Mouse (Mus musculus) spleen, adult 2 months (tissue): ENCODE results near the gene Srd5a1. TPM values are rescaled to one million over a fixed set of nuclear protein-coding genes. Genes with fewer than 3 reads are reported as not detected.

Experiments used
- DNase-seq, 2 experiments: peaks; one replicate each; pipeline versions ENCODE4 v3.0.0 to v3.0.0-alpha.2; 2012 to 2021; ENCODE audit warnings: low spot score in 2 of 2, low read depth in 1 of 2
- H3K27ac ChIP-seq: fragments of 200-500 bp; 2 replicates; pipeline ENCODE4 v1.5.1; 2012; ENCODE audit warnings: low read length, inconsistent platforms; ENCODE audit not compliant: insufficient read depth
- H3K27me3 ChIP-seq: fragments of 200-500 bp; 2 replicates; pipeline ENCODE4 v1.6.1; 2012; ENCODE audit warnings: mild to moderate bottlenecking, moderate library complexity, low read length, inconsistent platforms; ENCODE audit not compliant: control insufficient read depth, insufficient read depth
- H3K36me3 ChIP-seq: fragments of 200-500 bp; 2 replicates; pipeline ENCODE4 v1.6.1; 2012; ENCODE audit warnings: mild to moderate bottlenecking, low read length, inconsistent platforms; ENCODE audit not compliant: control insufficient read depth, insufficient read depth
- H3K4me1 ChIP-seq: fragments of 200-500 bp; 2 replicates; pipeline ENCODE4 v1.6.1; 2011; ENCODE audit warnings: inconsistent platforms; ENCODE audit not compliant: control insufficient read depth, insufficient read depth, insufficient read length
- H3K4me3 ChIP-seq: fragments of 200-500 bp; 2 replicates; pipeline ENCODE4 v1.5.1; 2011; ENCODE audit warnings: mild to moderate bottlenecking, inconsistent platforms; ENCODE audit not compliant: insufficient read depth, insufficient read length; ENCODE audit errors: extremely low read depth
- CTCF ChIP-seq: fragments of 200-500 bp; IDR thresholded peaks from 2 replicates; pipeline ENCODE4 v1.5.1; 2011; ENCODE audit warnings: mild to moderate bottlenecking, inconsistent platforms; ENCODE audit not compliant: insufficient read depth, insufficient read length, insufficient replicate concordance; ENCODE audit errors: extremely low read depth
- POLR2A ChIP-seq: fragments of 200-500 bp; IDR thresholded peaks from 2 replicates; pipeline ENCODE4 v1.6.1; 2011; ENCODE audit warnings: low read depth, low read length, inconsistent platforms
- WGBS: fragments of 180-500 bp; shearing (Covaris S2); methylation state at CpG from one replicate; pipeline ENCODE4 v1.1.7; 2018; 5-methylcytosine and 5-hydroxymethylcytosine counted together
- polyA plus RNA-seq: library from polyadenylated mRNA; depleted of rRNA; stranded (reverse); fragments of >200 nt; gene quantifications from 2 replicates; pipeline ENCODE4 v1.2.3, GENCODE M21; 2012

The Srd5a1 gene
- polyA plus RNA-seq, 1 experiment, result 0.82 TPM

DNA sequence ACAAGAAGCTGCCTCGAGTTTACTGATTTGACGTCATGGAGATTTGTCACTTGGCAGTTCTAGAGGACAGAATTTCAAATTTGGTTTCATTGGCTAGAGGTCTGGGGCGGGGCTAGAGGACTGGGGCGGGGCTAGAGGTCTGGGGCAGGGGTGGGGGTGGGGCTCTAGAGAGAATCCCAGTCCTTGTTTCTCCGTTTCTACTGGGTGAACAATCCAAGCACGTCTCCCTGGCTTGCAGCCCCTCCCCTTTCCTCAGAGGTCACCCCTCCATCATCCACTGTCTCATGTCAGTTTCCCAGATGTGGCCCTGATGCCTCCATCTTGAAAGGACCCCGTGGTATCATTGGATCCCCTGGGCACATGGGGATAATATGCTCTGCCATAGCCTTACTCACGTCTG lies 56.2 kb downstream of the Srd5a1 start:
- TF ChIP-seq POLR2A (no peak), CTCF (no peak)
- no peaks in the 10 kb centered on the region for H3K27me3 ChIP-seq
- H3K4me1 ChIP-seq, result no peaks in the 10 kb centered on the region
- DNase-seq, result no peak
- no peaks in the 10 kb centered on the region for H3K36me3 ChIP-seq
- H3K4me3 ChIP-seq, result no peak overlapping the region
- WGBS, result 25% methylated on average over 8 of the region's 8 CpGs
- H3K27ac ChIP-seq, result no peak overlapping the region

DNA sequence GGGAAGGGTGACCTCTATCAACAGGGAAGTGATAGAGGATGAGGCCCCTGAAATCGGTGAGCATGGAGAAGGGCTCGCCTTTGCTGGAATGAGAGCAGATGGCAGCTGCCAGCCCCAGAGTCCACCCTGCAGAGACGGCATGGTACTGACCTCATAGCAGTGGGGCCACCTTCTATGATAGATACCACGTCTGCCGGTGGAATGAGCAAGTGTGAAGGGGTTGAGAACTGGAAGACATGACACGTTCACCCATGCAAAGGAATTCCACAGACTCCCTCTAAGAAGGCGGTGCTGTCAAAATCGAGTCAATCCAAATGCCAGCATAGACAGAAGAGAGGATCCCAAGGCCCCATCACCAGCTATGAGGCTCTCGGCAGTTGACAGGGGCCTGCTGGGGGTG lies 57.0 kb downstream of the Srd5a1 start:
- no peak for TF ChIP-seq POLR2A
- TF ChIP-seq CTCF, result no peak
- WGBS, result 82% methylated on average over 9 of the region's 9 CpGs
- DNase-seq, result no peak

DNA sequence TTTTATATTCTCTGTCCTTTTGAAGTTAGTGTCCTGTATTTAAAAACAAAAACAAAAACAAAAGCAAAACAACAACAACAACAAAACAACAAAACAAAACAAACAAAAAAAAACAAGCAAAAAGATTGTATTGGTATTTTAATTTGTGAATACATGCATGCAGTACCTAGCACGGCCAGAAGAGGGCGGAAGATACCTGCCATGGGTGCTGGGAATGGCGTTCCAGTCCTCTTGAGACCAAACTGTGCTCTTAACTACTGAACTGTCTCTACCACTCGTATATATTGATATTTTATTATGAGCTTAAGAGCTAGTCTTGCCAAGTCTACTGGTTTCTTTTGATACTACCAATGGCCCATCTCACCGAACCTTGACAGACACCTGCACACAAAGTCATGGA lies 58.2 kb downstream of the Srd5a1 start:
- WGBS, result 19% methylated on average over 5 of the region's 5 CpGs
- Histone ChIP-seq H3K4me3 (no peak overlapping the region), H3K4me1 (no peaks in the 10 kb centered on the region), H3K27me3 (no peaks in the 10 kb centered on the region), H3K36me3 (no peaks in the 10 kb centered on the region), H3K27ac (no peak overlapping the region)
- no peak for DNase-seq
- TF ChIP-seq CTCF (peak; percentile 66; the same call in 1 of the 2 replicates), POLR2A (no peak)

More for the DNA sequence above, 57.0 kb downstream of the Srd5a1 start:
- H3K27me3 ChIP-seq, result no peaks in the 10 kb centered on the region
- H3K4me3 ChIP-seq, result no peak overlapping the region
- no peak overlapping the region for H3K27ac ChIP-seq
- no peaks in the 10 kb centered on the region for H3K36me3 ChIP-seq
- H3K4me1 ChIP-seq, result no peaks in the 10 kb centered on the region

DNA sequence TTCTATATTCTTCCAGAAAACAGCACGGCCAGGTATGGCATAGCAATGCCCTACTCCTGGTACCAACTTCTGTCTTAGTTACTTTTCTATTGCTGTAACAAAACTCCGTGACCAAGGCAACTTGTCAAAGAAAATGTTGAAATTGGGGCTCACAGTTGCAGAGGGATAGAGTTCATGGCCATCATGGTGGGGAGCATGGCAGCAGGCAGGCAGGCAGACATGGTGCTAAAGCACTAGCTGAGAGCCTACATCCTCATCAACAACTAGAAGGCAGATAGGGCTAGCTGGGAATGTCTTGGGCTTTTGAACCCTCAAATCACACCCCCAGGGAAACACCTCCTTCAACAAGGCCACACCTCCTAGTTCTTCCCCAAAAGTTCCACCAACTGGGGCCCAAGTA lies 60.4 kb downstream of the Srd5a1 start:
- Histone ChIP-seq H3K4me3 (no peak overlapping the region), H3K27me3 (no peaks in the 10 kb centered on the region), H3K4me1 (no peaks in the 10 kb centered on the region), H3K27ac (no peak overlapping the region), H3K36me3 (no peaks in the 10 kb centered on the region)
- TF ChIP-seq POLR2A (no peak), CTCF (no peak)
- DNase-seq, result no peak
- WGBS, result 86% methylated on average over 2 of the region's 2 CpGs

DNA sequence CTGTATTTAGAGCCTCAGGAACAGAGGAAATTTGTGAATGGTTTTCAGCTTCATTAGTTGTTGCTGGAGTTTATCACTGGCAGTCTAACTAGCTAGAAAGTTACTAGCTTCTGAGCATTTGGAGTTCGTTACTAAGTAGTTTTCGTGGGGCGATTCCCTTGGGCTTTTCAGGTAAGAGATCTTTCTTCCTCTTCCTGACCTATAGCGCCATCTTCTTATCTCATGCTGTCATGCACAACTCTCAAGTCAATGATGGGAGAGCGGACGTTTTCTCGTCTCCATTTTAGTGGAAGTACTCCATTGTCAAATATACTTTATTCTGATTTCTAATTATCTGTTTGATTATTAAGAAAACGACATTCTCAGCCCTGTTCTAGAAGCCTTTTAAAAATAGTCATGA lies 61.3 kb downstream of the Srd5a1 start:
- DNase-seq, result no peak
- no peaks in the 10 kb centered on the region for H3K4me1 ChIP-seq
- H3K4me3 ChIP-seq, result no peak overlapping the region

DNA sequence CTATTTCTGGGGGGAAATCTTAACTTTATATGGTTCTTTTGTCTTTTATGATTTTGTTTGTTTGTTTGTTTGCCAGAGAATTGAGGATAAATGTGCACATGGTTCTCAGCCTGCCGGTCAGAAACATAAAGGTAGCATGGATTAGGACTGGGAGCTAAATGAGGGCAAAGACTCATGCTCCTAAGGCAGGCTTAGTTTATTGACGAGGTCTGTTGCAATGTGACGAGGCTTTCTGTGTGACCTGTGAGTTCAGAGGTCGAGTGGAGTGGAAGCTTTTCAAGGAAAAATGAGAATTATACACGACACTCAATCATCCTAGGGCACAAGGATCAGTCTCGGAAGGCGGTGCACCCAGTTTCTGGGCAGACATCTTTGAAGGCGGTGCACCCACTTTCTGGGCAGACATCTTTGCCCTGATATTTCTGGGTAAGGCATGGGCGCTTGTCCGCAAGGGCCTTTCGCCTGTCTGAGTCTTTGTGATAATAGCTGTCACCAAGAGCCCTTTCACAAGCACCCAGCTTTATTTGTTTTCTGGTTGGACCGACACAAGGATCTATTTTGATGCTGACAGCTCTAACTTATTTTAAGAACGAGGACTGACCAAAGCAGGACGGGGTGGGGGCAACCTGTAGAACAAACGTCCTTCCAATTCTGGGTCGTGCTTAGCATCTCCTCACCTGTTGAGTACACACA lies 63.6 kb downstream of the Srd5a1 start:
- DNase-seq, result no peak
- Histone ChIP-seq H3K4me1 (no peaks in the 10 kb centered on the region), H3K27ac (no peak overlapping the region)

More for the DNA sequence above, 61.3 kb downstream of the Srd5a1 start:
- Histone ChIP-seq H3K27ac (no peak overlapping the region), H3K27me3 (no peaks in the 10 kb centered on the region), H3K36me3 (no peaks in the 10 kb centered on the region)
- WGBS, result 51% methylated on average over 8 of the region's 8 CpGs
- TF ChIP-seq POLR2A (no peak), CTCF (no peak)

DNA sequence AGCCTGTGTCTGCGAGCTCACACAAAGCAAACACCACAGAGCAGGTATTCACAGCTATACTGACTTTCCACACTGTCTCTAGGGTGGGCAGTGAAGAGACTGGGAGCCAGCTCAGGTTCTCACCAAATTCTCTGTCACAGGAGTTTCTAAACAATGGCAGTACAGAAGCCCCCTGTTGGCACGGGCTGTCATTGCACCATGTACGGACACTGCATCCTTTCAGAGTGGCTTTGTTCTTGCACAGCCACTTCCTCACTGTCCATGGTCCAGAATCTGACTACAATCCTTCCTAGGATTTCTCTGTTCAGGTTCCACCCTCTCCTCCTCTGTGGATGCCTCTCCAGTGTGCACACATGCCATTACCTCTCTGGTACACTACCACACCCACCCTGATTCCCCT lies 66.2 kb downstream of the Srd5a1 start:
- Histone ChIP-seq H3K27me3 (no peaks in the 10 kb centered on the region), H3K4me3 (no peak overlapping the region), H3K36me3 (no peaks in the 10 kb centered on the region), H3K4me1 (no peaks in the 10 kb centered on the region), H3K27ac (no peak overlapping the region)
- TF ChIP-seq POLR2A (no peak), CTCF (peak; percentile 65; the same call in 1 of the 2 replicates)
- DNase-seq, result peak; percentile 21 to 60
- WGBS, result 29% methylated on average over 3 of the region's 3 CpGs

More for the DNA sequence above, 63.6 kb downstream of the Srd5a1 start:
- no peaks in the 10 kb centered on the region for H3K27me3 ChIP-seq
- no peak overlapping the region for H3K4me3 ChIP-seq
- 83% methylated on average over 16 of the region's 16 CpGs for WGBS
- TF ChIP-seq POLR2A (no peak), CTCF (no peak)
- no peaks in the 10 kb centered on the region for H3K36me3 ChIP-seq
